Mouse (Mus musculus) mouse embryonic stem cell (cell line): Measurements from ENCODE around the gene Wdfy2.

ENCODE experiments used
- in situ Hi-C, 2 experiments: fragments of 300-500 bp; cut with MboI; formaldehyde crosslinking; loops; 1 replicate in 1 of 2; 3 replicates in 1 of 2; pipeline ENCODE4 v1.14.3; 2019 to 2020; ENCODE audit warnings: low sequenced_read_pairs in 2 of 2, low pct_unique_long_range_greater_than_20kb in 1 of 2, mixed read lengths in 1 of 2; ENCODE audit not compliant: unreplicated experiment in 1 of 2

The Wdfy2 gene

GRCm38 (mm10) chr14:62965811-62966520 lies 128.5 kb downstream of the Wdfy2 start:
- in situ Hi-C loops, result loop anchor here in 1 of 2 experiments (25.0 kb wide), 1 partner anchor 454 kb away; no protein-coding TSS in a partner anchor

GRCm38 (mm10) chr14:62975046-62975445 lies 137.6 kb downstream of the Wdfy2 start:
- in situ Hi-C loops, result no loop called here

GRCm38 (mm10) chr14:62979815-62980214 lies 142.3 kb downstream of the Wdfy2 start:
- in situ Hi-C loops, result no loop called here

- in situ Hi-C loops, result no loop called here
Observed at GRCm38 (mm10) chr14:62984410-62984809, 146.9 kb downstream of the Wdfy2 start, which contains the start of gene Defb48. TSS of gene Defb48 (minus strand) at chr14:62984510.

GRCm38 (mm10) chr14:62991271-62991670 lies 153.8 kb downstream of the Wdfy2 start:
- in situ Hi-C loops, result no loop called here

GRCm38 (mm10) chr14:62991849-62992510 lies 154.5 kb downstream of the Wdfy2 start:
- in situ Hi-C loops, result no loop called here

GRCm38 (mm10) chr14:62997777-62998176 lies 160.3 kb downstream of the Wdfy2 start, which contains the start of gene Defb47:
TSS of gene Defb47 (plus strand) at chr14:62998077.
- in situ Hi-C loops, result no loop called here

GRCm38 (mm10) chr14:62998977-62999376 lies 161.5 kb downstream of the Wdfy2 start:
- in situ Hi-C loops, result no loop called here

GRCm38 (mm10) chr14:63002588-63002987 lies 165.1 kb downstream of the Wdfy2 start:
- in situ Hi-C loops, result no loop called here
